Mouse (Mus musculus): ENCODE results near the gene Gucy2g. TPM values are rescaled to one million over a fixed set of nuclear protein-coding genes. Genes with fewer than 3 reads are reported as not detected.
"Not testable (repeated sequence)": the region's sequence is repeated elsewhere in the genome, so short reads cannot be mapped to it uniquely, and the experiment has no call there.

The Gucy2g gene
- total RNA-seq, 4 experiments from 2014 or later = 2.4 to 4.3 (median 3.3) TPM

DNA sequence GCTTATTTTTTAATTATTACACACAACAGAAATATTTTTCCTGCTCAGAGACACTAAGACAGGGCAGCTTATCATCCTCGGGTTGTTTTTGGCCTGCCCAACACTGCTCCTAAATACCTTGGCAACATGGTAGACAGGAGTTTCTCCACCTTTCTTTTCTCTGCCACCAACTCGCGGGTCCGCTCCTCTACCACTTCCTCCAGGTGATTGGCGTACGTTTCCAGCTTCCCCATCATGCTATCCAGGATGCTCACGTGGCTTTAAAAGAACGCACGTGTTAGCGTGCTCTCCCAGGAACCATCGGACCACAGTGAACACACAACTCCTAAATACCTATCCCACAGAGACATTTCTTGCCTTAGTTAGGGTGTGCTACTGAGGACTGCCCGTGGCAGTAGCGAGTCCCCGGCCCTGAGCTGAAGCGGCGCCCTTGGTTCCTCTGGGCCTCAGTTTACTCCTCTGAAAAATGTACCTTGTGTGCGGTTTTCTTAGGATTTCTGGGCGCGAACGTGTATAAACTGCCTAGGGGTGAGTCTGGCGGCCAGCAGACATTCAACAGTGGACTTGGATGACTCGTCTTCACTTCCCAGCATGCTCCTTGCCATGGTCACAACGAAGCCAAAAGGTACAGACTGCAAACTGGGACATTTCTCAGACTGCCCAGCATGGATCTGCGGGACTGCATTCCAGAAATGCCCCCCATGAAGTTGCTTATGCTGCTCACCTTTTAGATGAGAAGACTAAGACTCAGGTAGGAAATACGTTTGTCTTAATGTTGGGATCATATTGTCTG is 33.1 kb downstream of the Gucy2g start:
- DNase-seq (ENCODE audit: low spot score in 2 of 2) = no peak

DNA sequence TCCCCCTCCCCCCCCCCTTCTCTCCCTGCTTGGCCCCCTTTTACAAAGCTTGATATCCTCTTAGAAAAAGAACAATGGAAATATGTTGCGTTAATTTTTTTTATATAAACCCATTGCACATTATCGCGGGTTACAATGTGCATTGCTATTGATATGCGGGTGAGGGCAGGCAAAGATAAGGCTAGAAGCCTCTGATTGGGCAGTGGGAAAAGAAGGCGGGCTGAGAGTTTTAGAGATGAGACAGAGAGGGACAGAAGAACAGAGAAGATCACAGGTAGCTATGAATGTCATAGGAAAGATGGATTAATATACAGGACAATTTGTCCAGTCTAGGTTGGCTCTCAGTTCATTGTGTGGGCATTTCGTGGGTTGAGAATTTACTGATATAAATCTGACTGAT is 33.8 kb downstream of the Gucy2g start:
- no peak for DNase-seq (ENCODE audit: low spot score in 2 of 2)

DNA sequence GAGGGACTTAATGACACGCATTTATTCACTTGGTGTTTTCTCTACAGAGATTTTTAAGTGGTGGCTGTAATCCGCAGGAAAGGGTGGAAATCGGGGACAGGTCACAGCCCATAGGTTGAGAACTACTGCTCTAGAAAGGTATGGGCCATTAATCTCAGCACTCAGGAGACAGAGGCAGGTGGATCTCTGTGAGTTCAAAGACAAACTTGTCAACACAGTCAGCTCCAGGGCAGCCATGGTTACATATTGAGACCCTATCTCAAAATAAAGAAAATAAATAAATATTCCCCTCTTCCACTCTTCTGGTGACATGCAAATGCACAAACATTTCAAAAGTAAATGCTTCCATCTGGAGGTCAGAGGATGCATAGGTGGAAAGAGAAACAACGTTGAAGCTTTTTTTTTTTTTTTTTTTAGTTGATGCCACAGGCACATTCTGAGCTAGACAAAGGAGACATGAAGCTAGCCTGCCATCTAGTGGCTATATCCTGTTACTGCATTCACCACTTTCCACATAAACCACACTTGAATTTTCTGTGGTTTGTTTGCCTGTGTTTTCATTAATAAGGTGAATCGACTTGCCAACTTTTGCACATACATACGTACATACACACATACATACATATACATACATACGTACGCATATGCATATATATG is 34.4 kb downstream of the Gucy2g start:
- DNase-seq (ENCODE audit: low spot score in 2 of 2) = no peak

DNA sequence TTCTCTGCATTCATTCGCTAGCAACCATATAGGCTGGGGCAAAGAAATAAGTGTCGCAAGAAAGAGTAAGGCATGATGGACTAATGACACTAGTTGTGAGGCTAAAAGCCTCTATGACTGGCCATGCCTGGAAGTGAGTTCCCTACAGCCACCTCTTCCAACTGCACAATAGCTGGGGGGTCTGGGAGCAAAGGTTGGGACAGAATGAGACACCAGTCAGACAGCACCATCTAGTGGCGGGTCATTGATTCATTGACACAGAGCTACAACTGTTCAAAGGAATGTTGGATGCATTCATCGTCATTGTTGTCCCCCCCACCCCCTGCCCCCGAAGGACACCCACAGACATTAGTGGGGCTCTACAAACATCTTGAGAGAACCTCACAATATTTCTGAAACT is 42.7 kb downstream of the Gucy2g start:
- no peak for DNase-seq (ENCODE audit: low spot score in 2 of 2)

DNA sequence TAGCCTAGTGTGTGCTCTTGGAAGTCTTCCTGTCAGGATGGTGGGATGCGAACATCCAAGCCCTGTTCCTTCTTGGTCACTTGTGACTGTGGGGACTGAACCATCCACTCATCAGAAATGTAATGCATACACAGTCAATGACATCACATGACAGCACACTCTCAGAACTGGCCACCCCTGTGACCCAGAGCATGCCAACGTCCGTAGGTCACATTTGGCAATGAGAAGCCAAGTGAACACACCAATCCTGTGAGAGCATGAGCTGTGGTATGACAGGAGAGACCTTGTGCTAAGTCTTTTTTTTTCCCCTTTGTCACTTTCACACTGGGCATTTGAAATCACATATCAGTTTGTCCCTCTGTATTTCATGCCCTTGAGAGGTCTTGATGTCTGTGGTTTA is 45.5 kb downstream of the Gucy2g start:
- no peak for DNase-seq (ENCODE audit: low spot score in 2 of 2)

DNA sequence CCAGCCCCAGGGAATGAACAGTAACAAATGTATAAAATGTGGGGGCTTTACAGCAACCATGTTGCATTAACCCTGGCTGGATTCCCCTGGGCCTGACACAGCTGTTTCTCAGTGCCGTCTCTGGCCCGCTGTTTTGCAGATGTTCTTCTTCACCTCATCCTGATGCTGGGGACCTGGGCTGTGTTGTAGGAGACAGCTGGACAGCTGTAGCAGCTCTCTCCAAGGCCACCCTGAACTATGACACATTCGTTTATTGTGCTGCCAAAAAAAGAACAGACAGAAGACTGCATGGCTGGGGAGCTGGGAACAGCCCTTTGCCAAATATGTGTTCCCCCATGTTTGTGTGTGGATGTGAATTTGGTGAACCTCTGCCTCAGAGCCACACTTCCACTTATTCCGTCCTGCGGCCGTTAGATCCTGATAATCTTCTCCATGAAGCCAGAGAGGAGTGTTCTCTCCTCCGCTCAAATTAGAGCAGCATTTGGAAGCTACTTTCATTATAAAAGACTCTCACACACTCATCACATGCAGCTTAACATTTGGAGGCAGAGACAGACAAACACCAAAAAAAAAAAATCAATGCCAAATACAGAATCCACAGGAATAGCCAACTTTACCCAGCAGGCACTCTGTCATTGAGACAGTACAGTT is 46.4 kb downstream of the Gucy2g start:
- DNase-seq (ENCODE audit: low spot score in 2 of 2) = no peak

DNA sequence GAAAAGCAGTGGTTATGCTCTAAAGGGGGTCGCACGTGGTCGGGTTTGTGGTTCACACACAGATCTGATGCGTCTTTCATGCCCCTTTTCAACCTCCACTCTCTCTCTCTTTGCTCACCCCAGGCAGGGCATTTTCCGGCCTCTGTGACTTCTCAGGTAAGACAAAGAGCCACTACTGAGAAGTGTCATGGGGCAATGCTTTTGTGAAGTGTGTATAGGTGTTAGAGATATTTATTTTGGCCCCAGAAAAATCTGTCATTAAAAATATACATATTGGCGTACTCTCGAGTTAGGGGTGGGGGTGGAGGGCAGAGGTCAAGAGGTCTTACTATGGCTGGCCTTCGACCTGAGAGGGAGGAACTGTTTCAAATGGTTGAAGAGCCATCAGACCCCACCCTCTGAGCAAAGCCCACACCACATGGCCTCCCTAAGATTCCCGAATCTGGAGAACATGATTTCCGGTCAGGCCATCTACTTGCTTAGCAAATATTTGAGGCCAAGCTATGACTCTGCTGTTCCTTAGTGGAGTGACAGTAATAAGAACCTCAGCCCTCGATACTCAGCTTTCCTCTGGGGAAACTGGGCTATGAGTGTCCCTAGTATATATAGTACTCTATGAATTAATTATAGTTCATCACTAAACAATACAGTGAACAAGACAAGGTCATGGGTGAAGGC is 47.2 kb downstream of the Gucy2g start:
- no peak for DNase-seq (ENCODE audit: low spot score in 2 of 2)

DNA sequence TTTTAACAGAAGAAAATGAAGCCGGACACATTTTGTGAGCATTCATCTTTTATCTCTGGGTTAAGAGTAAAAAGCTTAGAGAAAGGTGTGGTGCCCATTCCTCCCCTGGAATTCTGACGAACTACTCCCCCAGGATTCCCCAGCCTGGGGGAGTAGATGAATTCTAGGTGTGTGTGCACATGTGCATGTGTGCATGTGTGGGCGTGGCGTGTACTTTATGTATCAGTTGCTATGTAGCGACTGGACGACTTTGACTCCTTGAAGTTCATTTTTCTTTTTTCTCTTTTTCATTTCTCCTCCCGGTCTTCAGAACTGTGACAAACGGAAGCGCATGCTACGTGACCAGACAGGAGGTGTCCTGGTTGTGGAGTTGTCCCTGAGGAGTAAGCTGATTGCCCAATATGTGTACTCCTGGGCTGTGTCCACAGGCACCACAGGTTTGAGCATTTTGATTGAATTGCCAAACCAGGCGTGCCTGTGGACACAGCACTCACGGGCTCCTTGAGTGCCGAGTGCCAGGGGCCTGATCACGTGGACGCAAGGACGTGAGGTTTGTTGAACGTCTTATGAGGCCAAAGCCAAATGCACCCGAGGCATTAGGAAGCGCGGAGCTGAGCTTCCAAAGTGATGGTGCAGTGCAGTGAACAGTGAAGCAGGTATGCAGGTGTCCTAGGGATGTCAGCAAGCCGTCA is 48.6 kb downstream of the Gucy2g start:
- no peak for DNase-seq (ENCODE audit: low spot score in 2 of 2)

DNA sequence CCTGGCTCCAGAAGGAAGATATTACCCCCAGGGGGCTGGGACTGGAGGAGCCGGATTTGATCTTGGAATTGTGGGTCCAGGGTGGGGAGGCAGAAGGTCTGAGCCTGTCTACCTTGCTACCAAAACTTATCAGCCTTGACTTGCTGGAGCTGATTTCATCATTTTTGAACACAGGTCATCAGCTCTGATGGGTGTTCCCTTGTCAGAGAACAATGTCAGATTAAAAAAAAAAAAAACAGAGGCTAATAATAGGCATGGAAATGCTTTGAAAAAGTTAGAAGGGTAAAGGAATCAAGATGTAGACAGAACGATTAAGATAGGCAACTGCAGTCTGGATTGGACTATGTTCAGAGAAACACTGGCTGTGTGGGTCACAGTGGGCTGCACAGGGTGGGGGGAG is 49.4 kb downstream of the Gucy2g start:
- no peak for DNase-seq (ENCODE audit: low spot score in 2 of 2)

DNA sequence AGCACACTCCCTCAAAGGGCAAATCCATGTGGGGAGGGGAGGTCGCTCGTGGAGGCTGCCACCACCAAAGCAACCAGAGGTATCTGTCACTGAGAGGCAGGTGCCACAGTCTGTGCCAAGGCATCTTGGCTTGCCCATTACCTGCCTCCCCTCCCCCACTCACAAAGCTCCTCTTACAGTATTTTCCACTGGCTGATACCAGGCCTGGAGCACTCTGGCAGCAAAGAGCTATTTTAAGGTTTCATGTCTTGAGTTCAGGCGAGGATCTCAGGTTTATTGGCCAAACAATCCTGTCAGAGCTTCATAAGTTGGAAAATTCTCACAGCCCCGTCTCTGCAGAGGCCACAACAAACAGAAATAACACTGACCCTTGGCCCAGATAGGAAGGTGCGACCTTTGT is 51.0 kb downstream of the Gucy2g start:
- DNase-seq (ENCODE audit: low spot score in 2 of 2) = no peak

DNA sequence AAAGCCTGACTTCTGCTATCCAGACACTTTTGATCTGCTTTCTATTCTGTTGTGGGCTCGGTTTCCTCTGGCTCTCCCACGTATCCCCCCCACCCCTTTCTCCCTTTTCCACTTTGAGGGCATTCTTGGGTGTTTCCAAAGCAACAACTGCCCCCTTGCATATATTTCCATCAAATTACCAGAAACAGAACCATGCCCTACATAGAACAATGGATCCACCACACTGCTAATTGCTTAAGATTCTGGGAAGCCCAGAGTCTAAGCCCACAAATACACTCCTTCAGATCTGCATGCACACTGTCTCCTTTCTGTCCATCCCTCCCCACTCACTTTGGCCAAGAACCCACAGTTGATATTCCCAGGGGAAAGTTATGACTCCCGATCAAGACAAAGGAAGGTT is 55.4 kb downstream of the Gucy2g start:
- DNase-seq (ENCODE audit: low spot score in 2 of 2) = no peak

DNA sequence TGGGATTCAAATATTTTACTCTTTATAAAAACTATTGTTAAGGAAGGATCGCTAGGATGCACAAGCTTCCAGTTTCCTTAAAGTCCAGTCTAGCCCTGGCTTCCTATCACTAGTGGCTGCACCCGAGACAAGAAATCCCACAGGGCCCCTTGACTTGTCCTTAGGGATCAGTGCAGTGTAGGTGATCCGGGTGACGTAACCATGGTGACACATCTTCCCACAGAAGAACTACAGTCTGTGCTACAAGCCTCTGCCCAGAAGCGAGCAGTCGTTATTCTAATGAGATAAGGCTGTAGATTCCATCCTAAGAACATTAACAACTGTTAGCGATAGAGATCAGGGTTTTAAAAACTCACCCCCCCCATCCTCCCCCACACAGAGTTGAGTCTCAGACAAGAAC is 56.0 kb downstream of the Gucy2g start:
- DNase-seq (ENCODE audit: low spot score in 2 of 2) = no peak

DNA sequence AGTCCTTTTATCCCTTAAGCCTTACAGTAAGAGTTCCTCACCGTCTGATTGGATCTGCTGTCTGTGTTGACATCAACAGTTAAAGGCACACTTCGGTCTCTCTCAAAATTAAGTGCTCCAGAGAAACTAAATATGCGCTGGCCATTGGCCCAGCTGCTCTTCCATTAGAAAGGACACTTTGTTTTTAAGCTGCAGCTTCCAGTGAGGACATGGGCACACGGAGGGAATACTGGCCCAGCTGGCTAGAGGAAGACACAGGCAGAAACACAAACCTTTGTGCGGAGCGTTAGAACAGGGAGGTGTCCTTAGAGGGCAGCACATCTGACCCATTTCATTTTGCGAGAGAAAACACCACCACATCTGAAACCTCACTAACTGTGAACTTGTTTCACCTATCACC is 56.6 kb downstream of the Gucy2g start:
- no peak for DNase-seq (ENCODE audit: low spot score in 2 of 2)

DNA sequence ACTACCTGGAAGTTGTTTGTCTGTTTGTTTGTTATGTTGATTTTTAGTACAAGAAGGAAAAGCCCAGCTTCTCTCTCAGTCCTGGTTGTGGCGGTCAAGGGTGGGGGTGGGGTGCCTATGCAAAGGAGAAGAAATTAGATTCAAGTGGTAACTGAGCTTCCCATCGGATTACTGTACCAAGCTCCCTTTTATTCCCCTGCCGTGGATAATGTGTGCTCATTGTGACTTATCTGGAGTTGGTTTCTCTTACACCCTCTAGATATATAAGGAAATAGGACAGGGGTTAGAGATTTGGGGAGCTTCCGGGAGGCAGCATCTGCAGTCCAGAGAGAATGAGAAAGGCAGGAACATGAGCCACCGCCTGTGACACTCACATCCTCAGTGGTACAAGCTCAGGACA is 60.6 kb downstream of the Gucy2g start, which contains the start of gene Tectb:
TSS of gene Tectb (plus strand) at position 301 of the 400 bp plus-strand sequence.
- DNase-seq (ENCODE audit: low spot score in 2 of 2) = no peak

DNA sequence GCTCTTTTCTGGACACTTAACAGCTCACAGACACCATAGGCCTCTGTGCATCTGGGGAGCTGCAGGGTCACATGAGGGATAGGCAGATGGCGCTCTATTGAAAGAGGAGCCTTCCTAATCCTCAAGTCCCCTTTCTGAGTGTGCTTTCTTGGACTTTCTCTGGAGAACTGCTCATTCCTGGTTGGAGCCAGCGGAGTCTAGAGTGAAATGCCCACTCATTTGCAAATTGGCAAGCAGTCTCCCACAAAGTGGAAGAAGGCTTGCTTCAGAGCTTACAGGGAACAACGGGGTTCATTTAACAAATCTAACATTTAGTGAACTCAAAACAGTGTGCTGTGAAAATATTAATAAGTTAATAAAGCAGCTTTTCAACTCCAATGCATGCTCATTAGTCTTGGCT is 63.9 kb downstream of the Gucy2g start:
- DNase-seq (ENCODE audit: low spot score in 2 of 2) = no peak

DNA sequence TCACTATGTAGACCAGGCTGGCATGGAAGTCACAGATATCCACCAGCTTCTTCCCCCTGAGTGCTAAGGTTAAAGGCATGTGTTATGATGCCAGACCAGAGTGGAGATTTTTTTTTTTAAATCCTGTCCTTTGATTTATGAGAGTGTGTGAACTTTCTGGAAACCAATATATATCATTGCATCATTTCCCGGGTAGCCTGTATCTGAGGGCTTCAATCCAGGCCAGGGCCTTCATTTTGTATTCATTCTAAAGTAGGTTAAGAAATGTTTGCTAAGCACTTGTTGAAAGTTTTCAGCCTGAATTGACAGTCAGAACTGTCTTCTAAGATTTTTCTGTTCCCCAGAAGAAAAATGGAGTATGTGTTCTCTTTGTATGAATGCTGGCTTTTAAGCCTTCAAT is 69.5 kb downstream of the Gucy2g start:
- DNase-seq (ENCODE audit: low spot score in 2 of 2) = no peak

DNA sequence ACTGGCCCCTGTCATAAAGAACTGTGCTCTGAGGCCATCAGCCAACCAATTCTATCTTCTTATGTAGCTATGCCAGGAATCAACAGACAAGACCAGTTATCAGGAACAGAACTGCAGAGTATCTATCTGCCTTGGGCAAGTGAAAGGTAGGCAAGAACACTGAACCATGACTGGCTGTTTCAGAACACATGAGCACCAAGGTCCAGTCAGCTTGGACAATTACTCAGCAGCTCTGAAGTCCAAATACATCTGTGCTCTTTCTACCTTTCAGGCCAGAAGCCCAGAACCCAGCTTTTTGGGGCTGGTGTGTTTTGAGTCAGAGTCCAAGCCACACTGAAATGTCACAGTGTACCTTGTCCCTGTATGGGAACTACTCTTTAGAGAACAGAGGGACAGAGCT is 70.6 kb downstream of the Gucy2g start:
- DNase-seq (ENCODE audit: low spot score in 2 of 2) = no peak

DNA sequence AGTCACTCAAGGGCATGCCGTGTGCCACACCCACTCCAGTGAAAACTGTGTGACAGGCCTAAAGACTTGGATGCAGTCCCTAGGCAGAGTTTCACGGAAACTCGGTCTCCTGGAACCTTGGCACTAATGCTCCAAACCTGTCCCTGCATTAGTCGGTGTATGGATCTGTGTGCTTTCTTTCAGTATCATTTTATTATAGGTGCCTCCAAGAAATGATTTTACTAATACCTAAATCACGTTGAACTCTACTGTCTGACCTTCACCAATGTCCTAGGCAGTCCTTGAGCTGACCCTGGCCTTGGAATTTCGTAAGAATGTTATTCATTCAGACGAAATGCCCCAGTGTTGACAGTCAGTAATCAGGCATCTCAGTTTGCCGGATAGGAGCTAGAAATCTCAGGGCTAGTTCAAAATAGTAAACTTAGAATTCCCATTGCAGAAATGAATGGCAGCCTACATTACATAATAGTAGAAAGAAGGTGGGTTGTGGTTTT is 71.8 kb downstream of the Gucy2g start:
- not testable (repeated sequence) for DNase-seq (ENCODE audit: low spot score in 2 of 2)

DNA sequence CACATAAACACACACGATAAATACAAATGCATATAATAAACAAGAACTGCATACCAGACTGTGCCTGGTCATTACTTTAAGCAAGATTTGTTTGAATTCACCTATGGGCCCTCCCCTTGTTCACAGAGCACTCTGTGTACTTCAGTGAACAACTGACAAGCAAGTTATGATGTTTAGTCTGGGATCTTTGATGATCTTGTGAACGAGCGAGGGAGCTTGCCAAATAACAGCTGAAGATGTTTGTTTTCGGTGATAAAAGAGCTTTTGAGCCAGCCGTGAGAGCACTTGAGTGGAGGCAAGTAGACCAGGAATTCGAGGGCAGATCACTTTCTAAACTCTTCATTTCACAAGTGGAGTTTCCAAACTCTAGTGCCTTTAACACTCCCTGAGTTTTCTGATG is 72.7 kb downstream of the Gucy2g start:
- DNase-seq (ENCODE audit: low spot score in 2 of 2) = no peak

DNA sequence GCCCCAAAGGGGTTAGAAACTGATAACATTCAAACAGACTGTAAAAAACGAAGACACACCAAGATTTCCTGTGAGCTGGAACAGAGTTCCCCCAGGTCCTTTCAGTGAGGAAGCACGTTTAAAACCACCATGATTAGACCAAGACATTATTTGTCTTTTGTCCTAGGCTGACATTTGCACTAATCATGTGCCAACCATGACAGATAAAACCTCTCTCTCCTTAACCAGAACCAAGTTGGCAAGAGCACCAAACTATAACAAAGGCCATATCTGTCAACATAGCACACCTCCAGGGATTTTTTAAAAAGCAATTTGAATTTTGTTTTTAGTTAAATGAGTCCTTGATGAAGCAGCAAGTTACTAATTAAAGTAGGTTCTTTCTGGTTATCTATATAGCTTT is 73.3 kb downstream of the Gucy2g start:
- no peak for DNase-seq (ENCODE audit: low spot score in 2 of 2)

DNA sequence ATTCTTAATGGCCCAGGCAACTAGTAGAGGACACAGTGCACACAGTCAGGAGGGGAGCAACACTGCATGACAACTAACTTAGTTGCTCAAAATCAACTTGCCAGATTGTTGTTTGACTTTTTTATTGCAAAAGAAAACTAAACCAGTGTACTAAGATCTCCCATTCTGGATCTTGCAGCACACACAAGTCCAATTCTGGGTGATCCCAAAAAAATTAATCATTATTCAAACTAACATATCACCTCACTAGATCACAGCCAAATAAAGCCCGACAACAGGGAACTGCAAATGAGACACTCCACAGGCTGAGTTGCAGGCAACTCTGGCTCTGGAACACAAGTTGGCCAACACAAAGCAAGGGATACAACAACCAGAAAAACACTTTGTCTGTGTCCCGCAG is 74.3 kb downstream of the Gucy2g start:
- DNase-seq (ENCODE audit: low spot score in 2 of 2) = no peak
